Mouse (Mus musculus) T-cell, adult 66 days (primary cell): ENCODE results near the gene Taf6l. TPM values are rescaled to one million over a fixed set of nuclear protein-coding genes. Genes with fewer than 3 reads are reported as not detected.

Experiments used
- total RNA-seq, 2 experiments: library from RNA; stranded (reverse); gene quantifications; 3 replicates in 1 of 2; 4 replicates in 1 of 2; pipeline ENCODE4 v1.2.4; 2023

Taf6l gene
- total RNA-seq = 10 to 100 TPM; 13.8 to 17.4 TPM

DNA sequence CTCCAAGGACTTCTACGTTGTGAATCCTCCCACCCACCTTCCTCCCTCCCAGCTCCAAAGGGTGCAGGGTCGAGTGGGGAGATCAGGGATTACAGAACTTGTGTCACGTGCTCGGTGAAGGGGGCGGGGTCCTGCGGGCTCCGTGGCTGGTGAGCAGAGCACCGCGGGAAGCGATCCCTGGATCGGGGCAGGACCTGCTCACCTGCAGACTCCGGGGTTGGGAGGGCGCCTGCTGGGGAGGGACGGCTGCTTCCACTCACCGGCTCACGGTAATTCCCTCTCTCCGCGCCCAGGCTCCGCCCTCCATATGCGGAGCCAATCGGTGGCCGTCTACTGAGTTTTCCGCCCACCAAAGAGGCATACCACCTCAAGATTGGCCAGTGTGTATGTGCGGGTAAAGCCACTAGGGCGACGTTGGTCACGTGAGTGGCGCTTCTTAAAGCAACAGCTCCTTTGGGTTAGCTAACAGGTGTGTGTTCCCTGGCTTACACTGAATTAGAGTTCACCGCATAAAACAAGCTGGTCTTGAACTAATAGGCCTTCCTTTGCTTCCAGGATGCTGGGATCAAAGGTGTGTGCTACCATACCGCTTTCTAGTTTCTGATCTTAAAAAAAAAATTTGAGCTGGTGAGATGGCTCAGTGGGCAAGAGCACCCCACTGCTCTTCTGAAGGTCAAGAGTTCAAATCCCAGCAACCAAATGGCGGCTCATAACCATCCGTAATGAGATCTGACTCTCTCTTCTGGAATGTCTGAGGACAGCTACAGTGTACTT lies at the start of gene Taf6l:
Taf6l (minus strand) TSS at position 410 of the 774 bp plus-strand sequence.

GRCm38 (mm10) chr19:8829660-8830059 lies 43.4 kb upstream of the Taf6l start, which contains the start of gene AC129217.1:
Gene AC129217.1 (plus strand): TSS chr19:8829773.

DNA sequence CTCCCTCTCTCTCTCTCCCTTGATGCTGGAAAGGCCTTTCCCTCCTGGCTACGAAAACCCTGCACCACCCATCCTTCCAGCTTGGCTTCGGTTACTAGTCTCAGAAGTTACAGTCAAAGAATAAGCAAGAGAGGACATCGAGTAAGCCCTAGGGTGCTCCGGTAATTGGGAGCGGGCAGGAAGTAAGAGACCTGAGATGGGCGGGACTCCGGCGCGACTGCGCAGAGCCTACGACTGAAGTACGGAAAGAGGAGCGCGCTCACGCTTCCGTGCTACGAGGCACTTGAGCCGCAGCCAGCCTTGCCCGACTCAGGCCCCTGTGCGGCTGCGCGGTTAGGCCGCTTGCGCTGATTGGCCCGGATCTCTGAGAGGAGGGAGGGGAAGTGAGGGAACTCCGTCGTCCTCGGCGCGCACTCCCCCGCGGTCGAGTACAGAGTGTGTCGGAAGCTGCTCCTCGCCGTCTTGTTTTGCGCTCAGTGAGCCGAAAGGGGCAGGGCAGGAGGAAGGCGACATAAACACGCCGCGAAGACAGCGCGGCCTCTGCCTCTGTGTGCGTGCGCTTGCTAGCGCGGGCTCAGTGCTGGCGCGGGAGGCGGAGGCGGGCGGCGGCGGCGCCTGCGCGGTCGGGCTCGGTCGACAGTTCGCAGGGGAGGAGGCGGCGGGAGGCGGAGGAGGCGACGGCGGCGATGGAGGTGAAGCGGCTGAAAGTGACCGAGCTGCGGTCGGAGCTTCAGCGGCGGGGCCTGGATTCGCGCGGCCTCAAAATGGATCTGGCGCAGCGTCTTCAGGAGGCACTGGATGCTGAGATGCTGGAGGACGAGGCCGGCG lies 33.6 kb upstream of the Taf6l start, which contains the start of gene Hnrnpul2:
Hnrnpul2 (plus strand) TSS at position 415 of the 828 bp plus-strand sequence.

GRCm38 (mm10) chr19:8818801-8819595 lies 32.8 kb upstream of the Taf6l start, which contains the start of gene Ttc9c:
Gene Ttc9c (minus strand): TSS chr19:8819333.

GRCm38 (mm10) chr19:8802130-8802821 lies 16.1 kb upstream of the Taf6l start, which contains the start of gene Zbtb3:
Gene Zbtb3 (plus strand): TSS chr19:8802555.

DNA sequence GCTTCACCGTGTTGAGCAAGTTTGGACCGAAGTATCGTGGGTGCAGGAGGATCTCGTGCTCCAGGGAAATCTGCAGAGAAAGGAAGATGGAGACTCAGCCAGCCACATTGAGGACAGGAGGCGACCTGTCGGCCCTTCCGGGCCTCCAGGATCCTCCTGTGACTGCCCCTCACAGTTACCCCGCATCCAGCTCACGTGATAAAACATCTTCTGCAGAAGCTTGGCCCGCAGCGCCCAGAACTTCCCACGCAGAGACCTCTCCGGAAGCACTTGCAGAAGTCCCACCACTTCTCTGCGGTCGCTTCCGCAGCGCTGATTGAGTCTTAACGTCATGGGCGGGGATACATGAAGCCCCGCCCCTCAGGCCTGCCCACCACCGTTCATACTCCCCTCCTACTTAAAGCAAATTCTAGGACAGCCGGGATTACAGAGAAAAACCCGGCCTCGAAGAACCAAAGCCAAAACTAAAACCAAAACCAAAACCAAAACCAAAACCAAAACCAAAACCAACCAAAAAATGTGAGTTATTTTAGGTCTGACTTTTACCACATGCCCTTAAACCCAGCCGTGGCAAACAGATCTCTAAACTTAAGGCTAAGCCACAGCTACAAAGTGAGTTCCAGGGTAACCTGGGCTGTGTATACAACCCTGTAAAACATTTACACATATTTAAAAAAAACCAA lies 12.2 kb upstream of the Taf6l start, which contains the start of gene Polr2g:
Polr2g (minus strand) TSS at position 314 of the 683 bp plus-strand sequence.

GRCm38 (mm10) chr19:8774086-8774835 lies 12.0 kb downstream of the Taf6l start, which contains the start of gene Tmem179b:
Gene Tmem179b (minus strand): TSS chr19:8774467.

DNA sequence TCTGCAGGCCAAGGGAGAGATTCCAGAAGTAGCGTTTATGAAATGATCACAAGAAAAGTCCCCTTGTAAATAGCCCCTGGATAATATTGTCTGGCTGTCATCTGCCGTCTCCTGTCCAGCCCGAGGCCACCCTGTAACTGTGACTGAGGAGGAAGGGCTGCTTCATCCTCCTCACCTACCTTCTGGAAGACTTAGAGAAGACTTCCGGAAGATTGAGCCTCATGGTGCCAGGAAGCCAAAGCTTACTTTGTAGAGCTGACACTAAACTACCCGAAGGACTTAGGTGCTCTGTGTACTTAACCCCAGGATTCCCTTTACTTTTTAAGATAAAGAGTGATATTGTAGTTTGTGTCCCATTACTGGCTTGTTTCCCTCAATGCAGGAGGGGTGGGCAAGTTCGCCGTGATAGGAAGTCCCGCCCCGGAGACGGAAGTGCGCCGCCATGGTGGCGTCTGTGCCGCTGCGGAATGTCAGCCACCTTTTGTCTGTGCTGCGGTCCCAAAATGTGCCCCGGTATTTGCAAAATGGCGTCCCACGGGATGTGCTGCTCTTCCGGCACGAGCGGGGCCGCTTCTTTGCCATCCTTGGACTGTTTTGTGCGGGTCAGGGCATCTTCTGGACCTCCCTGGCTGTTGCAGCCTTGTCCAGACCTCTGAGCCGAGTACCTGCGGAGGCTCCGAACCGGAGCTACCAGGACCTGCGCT lies 15.5 kb downstream of the Taf6l start, which contains the start of gene Tmem223:
Tmem223 (plus strand) TSS at position 430 of the 704 bp plus-strand sequence.

GRCm38 (mm10) chr19:8756635-8757387 lies 29.4 kb downstream of the Taf6l start, which contains the start of gene Nxf1:
Gene Nxf1 (plus strand): TSS chr19:8757073.

DNA sequence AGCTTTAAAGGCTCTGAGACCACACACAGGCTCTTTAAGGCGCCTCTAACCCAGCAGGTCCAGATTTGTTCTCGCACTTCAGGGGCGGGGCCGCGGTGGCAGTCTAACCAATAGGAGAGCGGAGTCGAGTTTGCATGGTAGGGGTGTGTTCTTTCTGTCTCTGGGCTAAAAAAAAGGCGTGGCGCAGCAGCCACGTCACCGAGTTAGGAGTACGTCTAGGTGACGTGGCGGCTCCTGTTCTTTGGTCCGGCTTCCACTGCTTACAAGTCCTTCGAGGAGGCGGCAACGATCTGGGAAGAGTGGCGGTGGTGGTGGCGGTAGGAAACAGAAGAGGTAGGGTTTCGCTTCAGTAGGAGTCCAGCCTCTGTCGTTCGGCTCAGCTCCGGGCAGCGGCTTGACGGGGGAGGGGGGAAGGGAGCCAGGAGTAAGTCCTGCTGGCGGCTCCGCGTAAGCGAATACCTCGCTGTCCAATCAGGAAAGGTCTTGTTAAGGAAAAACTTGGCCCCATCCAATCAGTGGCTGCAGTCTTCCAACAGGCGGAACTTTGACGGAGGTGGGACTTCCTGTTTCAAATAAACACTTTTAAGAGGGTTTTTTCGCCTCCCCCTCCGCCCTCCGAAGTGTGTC lies 44.9 kb downstream of the Taf6l start, which contains the start of gene Stx5a:
Stx5a (plus strand) TSS at position 171 of the 627 bp plus-strand sequence.

GRCm38 (mm10) chr19:8740603-8741002 lies 45.6 kb downstream of the Taf6l start, which contains the start of gene 1700092M07Rik:
Gene 1700092M07Rik (plus strand): TSS chr19:8740718.

GRCm38 (mm10) chr19:8735389-8736159 lies 50.6 kb downstream of the Taf6l start, which contains the start of gene Wdr74:
Gene Wdr74 (plus strand): TSS chr19:8735827.

Other genes starting within 250 kb of the Taf6l start
- not detected for gene Slc22a8, start 195.2 kb downstream of the Taf6l start, total RNA-seq
- gene Slc22a6, start 168.4 kb downstream of the Taf6l start, total RNA-seq = not detected
- not detected for gene Chrm1, start 122.6 kb downstream of the Taf6l start, total RNA-seq
- gene Slc3a2, start 63.0 kb downstream of the Taf6l start, total RNA-seq = 100 to 1,000 TPM; 186 to 208 TPM
- gene Wdr74, start 50.6 kb downstream of the Taf6l start, total RNA-seq = 10 to 100 TPM; 87.5 to 97.1 TPM
- gene 1700092M07Rik, start 45.7 kb downstream of the Taf6l start, total RNA-seq = 10 to 100 TPM; 11.8 to 13.2 TPM
- 100 to 1,000 TPM; 226 to 241 TPM for gene Stx5a, start 45.0 kb downstream of the Taf6l start, total RNA-seq
- gene Nxf1, start 29.3 kb downstream of the Taf6l start, total RNA-seq = 100 to 1,000 TPM; 459 to 471 TPM
- 10 to 100 TPM; 46.9 to 48.0 TPM for gene Tmem223, start 15.4 kb downstream of the Taf6l start, total RNA-seq
- 10 to 100 TPM; 66.4 to 71.6 TPM for gene Tmem179b, start 11.9 kb downstream of the Taf6l start, total RNA-seq
- 10 to 100 TPM; 60.3 to 66.7 TPM for gene Polr2g, start 12.2 kb upstream of the Taf6l start, total RNA-seq
- 1 to 10 TPM in 1 of 2 experiments, under 1 TPM in 1; 0.99 to 1.1 TPM for gene Zbtb3, start 16.1 kb upstream of the Taf6l start, total RNA-seq
- 10 to 100 TPM; 30.4 to 30.6 TPM for gene Ttc9c, start 32.9 kb upstream of the Taf6l start, total RNA-seq
- gene Hnrnpul2, start 33.6 kb upstream of the Taf6l start, total RNA-seq = 100 to 1,000 TPM; 105 to 110 TPM
- gene AC129217.1, start 43.4 kb upstream of the Taf6l start, total RNA-seq = 10 to 100 TPM in 1 of 2 experiments, 1 to 10 TPM in 1; 2.4 to 17.5 TPM
- 10 to 100 TPM; 39.2 to 44.0 TPM for gene Bscl2, start 51.0 kb upstream of the Taf6l start, total RNA-seq
- not detected for gene Gng3, start 52.8 kb upstream of the Taf6l start, total RNA-seq
- 1 to 10 TPM in 1 of 2 experiments, under 1 TPM in 1; 0.96 to 1.5 TPM for gene Lrrn4cl, start 64.4 kb upstream of the Taf6l start, total RNA-seq
- gene Ubxn1, start 85.1 kb upstream of the Taf6l start, total RNA-seq = 100 to 1,000 TPM; 115 to 121 TPM
- 10 to 100 TPM; 33.0 to 39.5 TPM for gene Uqcc3, start 94.5 kb upstream of the Taf6l start, total RNA-seq
- gene Lbhd1, start 97.3 kb upstream of the Taf6l start, total RNA-seq = 10 to 100 TPM; 13.4 to 24.7 TPM
- gene Gm49403, start 97.5 kb upstream of the Taf6l start, total RNA-seq = not detected
- 10 to 100 TPM; 20.3 to 25.8 TPM for gene 1810009A15Rik, start 102.4 kb upstream of the Taf6l start, total RNA-seq
- gene Gm49416, start 102.5 kb upstream of the Taf6l start, total RNA-seq = 1 to 10 TPM; 1.9 to 4.8 TPM
- gene Ints5, start 106.6 kb upstream of the Taf6l start, total RNA-seq = 10 to 100 TPM; 23.9 to 26.9 TPM
- gene Ganab, start 111.7 kb upstream of the Taf6l start, total RNA-seq = 100 to 1,000 TPM; 161 to 162 TPM
- gene B3gat3, start 134.0 kb upstream of the Taf6l start, total RNA-seq = 10 to 100 TPM; 57.0 to 61.4 TPM
- 1 to 10 TPM; 5.8 to 6.1 TPM for gene Rom1, start 142.9 kb upstream of the Taf6l start, total RNA-seq
- gene Eml3, start 143.1 kb upstream of the Taf6l start, total RNA-seq = 10 to 100 TPM; 91.2 to 97.8 TPM
- gene Mta2, start 155.5 kb upstream of the Taf6l start, total RNA-seq = 100 to 1,000 TPM; 206 to 212 TPM
- gene Tut1, start 167.4 kb upstream of the Taf6l start, total RNA-seq = 10 to 100 TPM; 31.6 to 34.9 TPM
- 100 to 1,000 TPM; 615 to 678 TPM for gene Eef1g, start 180.6 kb upstream of the Taf6l start, total RNA-seq
- gene Ahnak, start 202.9 kb upstream of the Taf6l start, total RNA-seq = 100 to 1,000 TPM; 113 to 135 TPM